Mouse (Mus musculus): ENCODE measurements around the gene Fahd1. TPM values are rescaled to one million over a fixed set of nuclear protein-coding genes. Genes with fewer than 3 reads are reported as not detected.

Gene Fahd1
- polyA plus RNA-seq, 1 experiment from 2014 or later, result 49.1 TPM

DNA sequence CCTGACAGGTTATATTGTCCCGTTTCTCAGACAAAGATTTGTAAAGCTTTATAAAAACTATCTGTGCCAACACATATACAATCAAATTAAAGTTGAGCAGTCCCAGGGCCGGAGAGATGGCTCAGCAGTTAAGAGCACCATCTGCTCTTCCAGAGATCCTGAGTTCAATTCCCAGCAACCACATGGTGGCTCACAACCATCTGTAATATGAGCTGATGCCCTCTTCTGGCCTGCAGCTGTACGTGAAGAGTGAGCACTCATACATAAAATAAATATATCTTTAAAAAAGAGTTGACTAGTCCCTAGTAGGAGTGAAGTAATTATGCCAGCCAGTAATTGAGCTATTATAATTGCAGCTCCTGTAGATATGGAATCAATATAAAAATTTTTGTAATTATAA, 49.6 kb downstream of the Fahd1 start:
- Histone ChIP-seq H3K4me3 (no peak overlapping the region), H3K9me3 (replicated peaks) (no peaks in the 10 kb centered on the region), H3K9ac (no peak overlapping the region), H3K4me2 (no peak overlapping the region), H3K27me3 (peaks cover 27% of the 10 kb centered on the region), H3K36me3 (no peaks in the 10 kb centered on the region), H3K4me1 (replicated peaks) (peaks cover 9% of the 10 kb centered on the region; the same call in 1 of the 2 replicates), H3K27ac (no peak overlapping the region)
- no peak for ATAC-seq (replicated peaks; ENCODE audit: insufficient number of reproducible peaks, insufficient read depth, low FRiP score, low read depth)
- WGBS, result 56% methylated on average over 3 of the region's 3 CpGs

DNA sequence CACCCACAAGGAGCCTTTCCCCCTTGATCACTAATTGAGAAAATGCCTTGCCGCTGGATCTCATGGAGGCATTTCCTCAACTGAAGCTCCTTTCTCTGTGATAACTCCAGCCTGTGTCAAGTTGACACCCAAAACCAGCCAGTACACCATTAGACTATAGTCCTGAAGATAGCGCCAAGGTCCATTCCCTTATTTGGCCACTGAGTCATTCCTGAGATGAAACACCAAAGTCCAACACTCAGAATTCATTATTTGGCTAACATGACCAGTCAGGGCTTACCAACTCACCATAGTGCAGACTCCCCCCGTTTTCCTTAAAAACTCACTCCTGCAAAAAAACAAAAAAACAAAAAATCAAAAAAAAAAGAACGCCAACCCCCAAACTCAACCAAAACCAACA, 50.7 kb downstream of the Fahd1 start:
- Histone ChIP-seq H3K27ac (no peak overlapping the region), H3K9me3 (replicated peaks) (no peaks in the 10 kb centered on the region), H3K9ac (no peak overlapping the region), H3K4me3 (no peak overlapping the region), H3K4me2 (no peak overlapping the region), H3K4me1 (replicated peaks) (peaks cover 6% of the 10 kb centered on the region; the same call in 1 of the 2 replicates), H3K27me3 (peaks cover 18% of the 10 kb centered on the region), H3K36me3 (no peaks in the 10 kb centered on the region)
- WGBS, result 84% methylated on average over 4 of the region's 4 CpGs
- no peak for ATAC-seq (replicated peaks; ENCODE audit: insufficient number of reproducible peaks, insufficient read depth, low FRiP score, low read depth)

Other genes with a start within 250 kb of the Fahd1 start
- 39.0 and 56.0 TPM in 2 replicates for gene Tsc2, start 217.7 kb downstream of the Fahd1 start, polyA plus RNA-seq (2015; fragmentation: Nextera tagmentation; extraction: Ambion mirVana)
- gene Nthl1, start 217.7 kb downstream of the Fahd1 start, polyA plus RNA-seq (2015; fragmentation: Nextera tagmentation; extraction: Ambion mirVana), result 7.7 and 10.9 TPM in 2 replicates
- 55.5 and 61.4 TPM in 2 replicates for gene Slc9a3r2, start 200.0 kb downstream of the Fahd1 start, polyA plus RNA-seq (2015; fragmentation: Nextera tagmentation; extraction: Ambion mirVana)
- 0.26 TPM in 1 of 2 replicates, not detected in the other for gene Npw, start 191.9 kb downstream of the Fahd1 start, polyA plus RNA-seq (2015; fragmentation: Nextera tagmentation; extraction: Ambion mirVana)
- 12.5 and 18.1 TPM in 2 replicates for gene Zfp598, start 180.7 kb downstream of the Fahd1 start, polyA plus RNA-seq (2015; fragmentation: Nextera tagmentation; extraction: Ambion mirVana)
- gene Syngr3, start 160.4 kb downstream of the Fahd1 start, polyA plus RNA-seq (2015; fragmentation: Nextera tagmentation; extraction: Ambion mirVana), result 0.44 and 3.0 TPM in 2 replicates
- 26.3 and 26.8 TPM in 2 replicates for gene Gfer, start 154.2 kb downstream of the Fahd1 start, polyA plus RNA-seq (2015; fragmentation: Nextera tagmentation; extraction: Ambion mirVana)
- 0.94 and 1.3 TPM in 2 replicates for gene Noxo1, start 154.1 kb downstream of the Fahd1 start, polyA plus RNA-seq (2015; fragmentation: Nextera tagmentation; extraction: Ambion mirVana)
- 34.4 and 50.9 TPM in 2 replicates for gene Tbl3, start 142.7 kb downstream of the Fahd1 start, polyA plus RNA-seq (2015; fragmentation: Nextera tagmentation; extraction: Ambion mirVana)
- 0.13 TPM in 1 of 2 replicates, not detected in the other for gene Rnf151, start 132.3 kb downstream of the Fahd1 start, polyA plus RNA-seq (2015; fragmentation: Nextera tagmentation; extraction: Ambion mirVana)
- gene Rps2, start 132.2 kb downstream of the Fahd1 start, polyA plus RNA-seq (2015; fragmentation: Nextera tagmentation; extraction: Ambion mirVana), result 770 and 917 TPM in 2 replicates
- gene Ndufb10, start 125.9 kb downstream of the Fahd1 start, polyA plus RNA-seq (2015; fragmentation: Nextera tagmentation; extraction: Ambion mirVana), result 410 and 528 TPM in 2 replicates
- 1.4 and 1.6 TPM in 2 replicates for gene Rpl3l, start 122.5 kb downstream of the Fahd1 start, polyA plus RNA-seq (2015; fragmentation: Nextera tagmentation; extraction: Ambion mirVana)
- 21.4 and 25.6 TPM in 2 replicates for gene Msrb1, start 113.7 kb downstream of the Fahd1 start, polyA plus RNA-seq (2015; fragmentation: Nextera tagmentation; extraction: Ambion mirVana)
- gene Hs3st6, start 97.4 kb downstream of the Fahd1 start, polyA plus RNA-seq (2015; fragmentation: Nextera tagmentation; extraction: Ambion mirVana), result 0.33 and 0.37 TPM in 2 replicates
- not detected in 2 replicates for gene Meiob, start 46.1 kb downstream of the Fahd1 start, polyA plus RNA-seq (2015; fragmentation: Nextera tagmentation; extraction: Ambion mirVana)
- 56.7 TPM in 2 replicates for gene Hagh, start 10.2 kb downstream of the Fahd1 start, polyA plus RNA-seq (2015; fragmentation: Nextera tagmentation; extraction: Ambion mirVana)
- 0.19 and 0.23 TPM in 2 replicates for gene Igfals, start 15.6 kb upstream of the Fahd1 start, polyA plus RNA-seq (2015; fragmentation: Nextera tagmentation; extraction: Ambion mirVana)
- 28.6 and 42.8 TPM in 2 replicates for gene Nubp2, start 36.0 kb upstream of the Fahd1 start, polyA plus RNA-seq (2015; fragmentation: Nextera tagmentation; extraction: Ambion mirVana)
- gene Spsb3, start 36.3 kb upstream of the Fahd1 start, polyA plus RNA-seq (2015; fragmentation: Nextera tagmentation; extraction: Ambion mirVana), result 22.7 and 30.6 TPM in 2 replicates
- gene Eme2, start 44.7 kb upstream of the Fahd1 start, polyA plus RNA-seq (2015; fragmentation: Nextera tagmentation; extraction: Ambion mirVana), result 16.6 and 21.3 TPM in 2 replicates
- 74.7 and 78.0 TPM in 2 replicates for gene Mrps34, start 44.8 kb upstream of the Fahd1 start, polyA plus RNA-seq (2015; fragmentation: Nextera tagmentation; extraction: Ambion mirVana)
- 32.2 and 36.5 TPM in 2 replicates for gene Nme3, start 46.1 kb upstream of the Fahd1 start, polyA plus RNA-seq (2015; fragmentation: Nextera tagmentation; extraction: Ambion mirVana)
- 23.2 and 28.2 TPM in 2 replicates for gene Mapk8ip3, start 86.6 kb upstream of the Fahd1 start, polyA plus RNA-seq (2015; fragmentation: Nextera tagmentation; extraction: Ambion mirVana)
- gene Jpt2, start 110.3 kb upstream of the Fahd1 start, polyA plus RNA-seq (2015; fragmentation: Nextera tagmentation; extraction: Ambion mirVana), result 73.4 and 100 TPM in 2 replicates
- 4.1 and 6.3 TPM in 2 replicates for gene Cramp1l, start 165.4 kb upstream of the Fahd1 start, polyA plus RNA-seq (2015; fragmentation: Nextera tagmentation; extraction: Ambion mirVana)
- gene Ift140, start 165.7 kb upstream of the Fahd1 start, polyA plus RNA-seq (2015; fragmentation: Nextera tagmentation; extraction: Ambion mirVana), result 8.9 and 13.3 TPM in 2 replicates
- gene Tmem204, start 233.2 kb upstream of the Fahd1 start, polyA plus RNA-seq (2015; fragmentation: Nextera tagmentation; extraction: Ambion mirVana), result 23.1 and 24.8 TPM in 2 replicates

Data from heart, embryonic 15.5 days (tissue).